Mouse (Mus musculus) spleen, adult 2 months (tissue): ENCODE data around the gene Mettl16. TPM values are rescaled to one million over a fixed set of nuclear protein-coding genes. Genes with fewer than 3 reads are reported as not detected.

Source experiments
- DNase-seq, 2 experiments: peaks; one replicate each; pipeline versions ENCODE4 v3.0.0 to v3.0.0-alpha.2; 2012 to 2021; ENCODE audit warnings: low spot score in 2 of 2, low read depth in 1 of 2
- H3K27ac ChIP-seq: fragments of 200-500 bp; 2 replicates; pipeline ENCODE4 v1.5.1; 2012; ENCODE audit warnings: low read length, inconsistent platforms; ENCODE audit not compliant: insufficient read depth
- H3K27me3 ChIP-seq: fragments of 200-500 bp; 2 replicates; pipeline ENCODE4 v1.6.1; 2012; ENCODE audit warnings: mild to moderate bottlenecking, moderate library complexity, low read length, inconsistent platforms; ENCODE audit not compliant: control insufficient read depth, insufficient read depth
- H3K36me3 ChIP-seq: fragments of 200-500 bp; 2 replicates; pipeline ENCODE4 v1.6.1; 2012; ENCODE audit warnings: mild to moderate bottlenecking, low read length, inconsistent platforms; ENCODE audit not compliant: control insufficient read depth, insufficient read depth
- H3K4me1 ChIP-seq: fragments of 200-500 bp; 2 replicates; pipeline ENCODE4 v1.6.1; 2011; ENCODE audit warnings: inconsistent platforms; ENCODE audit not compliant: control insufficient read depth, insufficient read depth, insufficient read length
- H3K4me3 ChIP-seq: fragments of 200-500 bp; 2 replicates; pipeline ENCODE4 v1.5.1; 2011; ENCODE audit warnings: mild to moderate bottlenecking, inconsistent platforms; ENCODE audit not compliant: insufficient read depth, insufficient read length; ENCODE audit errors: extremely low read depth
- CTCF ChIP-seq: fragments of 200-500 bp; IDR thresholded peaks from 2 replicates; pipeline ENCODE4 v1.5.1; 2011; ENCODE audit warnings: mild to moderate bottlenecking, inconsistent platforms; ENCODE audit not compliant: insufficient read depth, insufficient read length, insufficient replicate concordance; ENCODE audit errors: extremely low read depth
- POLR2A ChIP-seq: fragments of 200-500 bp; IDR thresholded peaks from 2 replicates; pipeline ENCODE4 v1.6.1; 2011; ENCODE audit warnings: low read depth, low read length, inconsistent platforms
- WGBS: fragments of 180-500 bp; shearing (Covaris S2); methylation state at CpG from one replicate; pipeline ENCODE4 v1.1.7; 2018; 5-methylcytosine and 5-hydroxymethylcytosine counted together
- polyA plus RNA-seq: library from polyadenylated mRNA; depleted of rRNA; stranded (reverse); fragments of >200 nt; gene quantifications from 2 replicates; pipeline ENCODE4 v1.2.3, GENCODE M21; 2012

Gene Mettl16
- polyA plus RNA-seq, 1 experiment, result 3.2 TPM

GRCm38 (mm10) chr11:74838971-74839370 is 68.3 kb downstream of the Mettl16 start:
- TF ChIP-seq CTCF (no peak), POLR2A (no peak)
- WGBS, result under 1% methylated on average over 6 of the region's 6 CpGs
- H3K4me1 ChIP-seq, result peaks cover 30% of the 10 kb centered on the region
- H3K27me3 ChIP-seq, result no peaks in the 10 kb centered on the region
- H3K27ac ChIP-seq, result peak overlapping the region; percentile 47
- DNase-seq, result peak; percentile 54 to 73
- no peak overlapping the region for H3K4me3 ChIP-seq
- peaks cover 26% of the 10 kb centered on the region for H3K36me3 ChIP-seq

- TF ChIP-seq CTCF (no peak), POLR2A (no peak)
- Histone ChIP-seq H3K27me3 (no peaks in the 10 kb centered on the region), H3K27ac (no peak overlapping the region), H3K36me3 (peaks cover 34% of the 10 kb centered on the region), H3K4me3 (no peak overlapping the region), H3K4me1 (peaks cover 20% of the 10 kb centered on the region)
- WGBS, result 96% methylated on average over 19 of the region's 19 CpGs
- DNase-seq, result no peak
These were observed 69.5 kb downstream of the Mettl16 start for GRCm38 (mm10) chr11:74839860-74840715.

- no peak for DNase-seq
- Histone ChIP-seq H3K27me3 (no peaks in the 10 kb centered on the region), H3K4me3 (no peak overlapping the region), H3K27ac (no peak overlapping the region), H3K4me1 (peaks cover 20% of the 10 kb centered on the region), H3K36me3 (peaks cover 36% of the 10 kb centered on the region)
- no peak for TF ChIP-seq CTCF
- TF ChIP-seq POLR2A, result no peak
- 91% methylated on average over 8 of the region's 8 CpGs for WGBS
These were observed 70.1 kb downstream of the Mettl16 start for GRCm38 (mm10) chr11:74840739-74841138.

- peaks cover 34% of the 10 kb centered on the region for H3K36me3 ChIP-seq
- DNase-seq, result no peak
- TF ChIP-seq CTCF (no peak), POLR2A (no peak)
- WGBS, result 81% methylated on average over 9 of the region's 9 CpGs
- no peak overlapping the region for H3K27ac ChIP-seq
- H3K27me3 ChIP-seq, result no peaks in the 10 kb centered on the region
- H3K4me1 ChIP-seq, result peaks cover 20% of the 10 kb centered on the region
- no peak overlapping the region for H3K4me3 ChIP-seq
These were observed 70.7 kb downstream of the Mettl16 start for GRCm38 (mm10) chr11:74841366-74841765.

GRCm38 (mm10) chr11:74842045-74842444 is 71.4 kb downstream of the Mettl16 start:
- peaks cover 28% of the 10 kb centered on the region for H3K36me3 ChIP-seq
- no peak overlapping the region for H3K27ac ChIP-seq
- TF ChIP-seq CTCF (no peak), POLR2A (no peak)
- peaks cover 19% of the 10 kb centered on the region for H3K4me1 ChIP-seq
- DNase-seq, result no peak
- WGBS, result 90% methylated on average over 13 of the region's 13 CpGs
- no peak overlapping the region for H3K4me3 ChIP-seq
- H3K27me3 ChIP-seq, result no peaks in the 10 kb centered on the region

GRCm38 (mm10) chr11:74842656-74843434 is 72.2 kb downstream of the Mettl16 start:
- Histone ChIP-seq H3K4me1 (peaks cover 13% of the 10 kb centered on the region), H3K36me3 (peaks cover 28% of the 10 kb centered on the region), H3K4me3 (no peak overlapping the region), H3K27me3 (no peaks in the 10 kb centered on the region), H3K27ac (no peak overlapping the region)
- 84% methylated on average over 22 of the region's 22 CpGs for WGBS
- DNase-seq, result no peak
- TF ChIP-seq POLR2A, result no peak
- TF ChIP-seq CTCF, result no peak

- Histone ChIP-seq H3K27me3 (no peaks in the 10 kb centered on the region), H3K27ac (no peak overlapping the region), H3K4me1 (peaks cover 12% of the 10 kb centered on the region), H3K4me3 (no peak overlapping the region), H3K36me3 (peaks cover 28% of the 10 kb centered on the region)
- no peak for DNase-seq
- no peak for TF ChIP-seq POLR2A
- TF ChIP-seq CTCF, result no peak
- WGBS, result 90% methylated on average over 2 of the region's 2 CpGs
These were observed 72.7 kb downstream of the Mettl16 start for GRCm38 (mm10) chr11:74843435-74843714.
